ENCODE assay signal across 17 mouse cellular contexts in the genomic region with DNA sequence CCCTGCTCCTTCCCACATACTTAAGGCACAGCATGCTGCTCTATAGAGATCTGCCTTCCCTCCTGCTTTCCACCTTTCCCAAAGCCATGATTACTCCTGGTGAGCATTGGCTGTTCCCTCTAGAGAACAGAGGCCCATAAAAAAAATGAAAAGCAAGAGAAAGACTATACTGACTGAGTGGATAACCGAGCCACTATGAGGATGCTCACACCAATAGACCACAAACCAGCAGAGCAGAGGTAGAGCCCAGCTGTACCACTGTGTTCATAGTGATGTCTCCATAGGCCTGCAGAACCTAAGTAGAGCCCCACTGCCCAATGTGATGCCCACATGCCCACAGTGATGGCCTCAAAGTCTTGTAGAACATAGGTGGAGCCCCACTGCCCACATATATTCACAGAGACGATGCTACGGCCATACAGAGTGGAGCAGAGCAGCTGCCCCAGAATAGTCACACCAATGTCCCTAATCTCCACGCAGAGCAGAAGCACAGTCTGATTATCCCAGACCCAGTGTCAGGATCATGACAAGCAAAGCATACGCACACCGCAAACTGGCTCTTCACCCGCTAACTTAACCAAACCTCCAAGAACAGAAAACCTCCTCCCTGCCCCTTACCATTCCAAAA.
"Had no signal": no experiment of that assay in that cellular context is flagged by ENCODE, and none has a peak within 500 bp of the region (broad histone marks: within the 10 kb centered on the region; RNA-seq: fewer than 3 reads in every experiment).

No protein-coding gene starts in this region.

- H3K9me3 ChIP-seq: kidney, embryonic 15.5 days; limb, embryonic 12.5 days; limb, embryonic 15.5 days; midbrain, embryonic 12.5 days had no signal

- H3K4me3 ChIP-seq: kidney, embryonic 15.5 days; limb, embryonic 12.5 days; limb, embryonic 15.5 days; midbrain, embryonic 12.5 days had no signal

- H3K27ac ChIP-seq: kidney, embryonic 15.5 days; limb, embryonic 12.5 days; limb, embryonic 15.5 days; liver, embryonic 14.5 days; macrophage; midbrain, embryonic 12.5 days had no signal

- DNase-seq: kidney, adult 2 months; kidney, postnatal 10 days; kidney, postnatal 36 days; liver, postnatal 0 days; lung, embryonic 14.5 days; thymus, adult 18-20 months; thymus, postnatal 36 days had no signal

- H3K4me2 ChIP-seq: kidney, embryonic 15.5 days; limb, embryonic 12.5 days; limb, embryonic 15.5 days; liver, embryonic 11.5 days; lung, embryonic 14.5 days; midbrain, embryonic 12.5 days had no signal

- H3K4me1 ChIP-seq: kidney, embryonic 15.5 days; limb, embryonic 12.5 days; limb, embryonic 15.5 days; midbrain, embryonic 12.5 days had no signal

- H3K9ac ChIP-seq: kidney, embryonic 15.5 days; limb, embryonic 12.5 days; limb, embryonic 15.5 days; liver, embryonic 14.5 days; liver, postnatal 0 days; lung, embryonic 14.5 days; midbrain, embryonic 12.5 days had no signal

- H3K27me3 ChIP-seq: kidney, embryonic 15.5 days; limb, embryonic 12.5 days; limb, embryonic 15.5 days; midbrain, embryonic 12.5 days had no signal

- H3K36me3 ChIP-seq: kidney, embryonic 15.5 days; limb, embryonic 12.5 days; limb, embryonic 15.5 days; midbrain, embryonic 12.5 days had no signal

- ATAC-seq: intestine, postnatal 0 days; liver, postnatal 0 days; lung, postnatal 0 days; midbrain, embryonic 16.5 days had no signal
